Mouse (Mus musculus): Measurements from ENCODE around the gene Nup205. TPM values are rescaled to one million over a fixed set of nuclear protein-coding genes. Genes with fewer than 3 reads are reported as not detected.

Gene Nup205
- polyA plus RNA-seq (2017; shearing (Covaris generic)), result 32.2 TPM

DNA sequence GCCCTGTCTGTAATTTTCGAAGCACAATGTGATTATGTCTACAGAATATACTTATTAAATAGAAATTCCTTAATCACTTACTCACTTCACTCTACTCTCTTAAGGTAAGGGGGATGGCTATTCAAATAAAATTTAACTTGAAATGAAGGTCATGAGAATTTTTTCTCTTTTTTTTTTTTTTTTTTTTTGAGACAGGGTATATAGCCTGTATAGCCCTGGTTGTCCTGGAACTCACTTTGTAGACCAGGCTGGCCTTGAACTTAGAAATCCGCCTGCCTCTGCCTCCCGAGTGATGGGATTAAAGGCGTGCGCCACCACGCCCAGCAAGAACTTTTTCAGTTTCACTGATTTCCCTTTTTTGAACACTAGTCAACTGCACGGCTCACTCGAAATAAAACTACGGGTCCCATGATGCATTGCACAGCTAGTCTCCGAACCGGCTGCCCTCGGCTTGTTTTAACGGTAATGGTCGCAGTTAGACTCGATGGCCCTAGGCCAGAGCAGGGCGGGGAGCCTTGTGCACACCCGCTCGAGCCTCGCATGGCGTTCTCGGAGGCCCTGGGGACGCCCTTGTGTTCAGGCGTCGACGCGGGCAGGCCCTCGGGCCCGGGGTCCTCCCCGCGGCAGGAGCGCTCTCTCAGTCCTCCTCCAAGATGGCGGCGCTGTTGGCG is at the start of gene Nup205:
Nup205 (plus strand) TSS at position 443 of the 671 bp plus-strand sequence.

DNA sequence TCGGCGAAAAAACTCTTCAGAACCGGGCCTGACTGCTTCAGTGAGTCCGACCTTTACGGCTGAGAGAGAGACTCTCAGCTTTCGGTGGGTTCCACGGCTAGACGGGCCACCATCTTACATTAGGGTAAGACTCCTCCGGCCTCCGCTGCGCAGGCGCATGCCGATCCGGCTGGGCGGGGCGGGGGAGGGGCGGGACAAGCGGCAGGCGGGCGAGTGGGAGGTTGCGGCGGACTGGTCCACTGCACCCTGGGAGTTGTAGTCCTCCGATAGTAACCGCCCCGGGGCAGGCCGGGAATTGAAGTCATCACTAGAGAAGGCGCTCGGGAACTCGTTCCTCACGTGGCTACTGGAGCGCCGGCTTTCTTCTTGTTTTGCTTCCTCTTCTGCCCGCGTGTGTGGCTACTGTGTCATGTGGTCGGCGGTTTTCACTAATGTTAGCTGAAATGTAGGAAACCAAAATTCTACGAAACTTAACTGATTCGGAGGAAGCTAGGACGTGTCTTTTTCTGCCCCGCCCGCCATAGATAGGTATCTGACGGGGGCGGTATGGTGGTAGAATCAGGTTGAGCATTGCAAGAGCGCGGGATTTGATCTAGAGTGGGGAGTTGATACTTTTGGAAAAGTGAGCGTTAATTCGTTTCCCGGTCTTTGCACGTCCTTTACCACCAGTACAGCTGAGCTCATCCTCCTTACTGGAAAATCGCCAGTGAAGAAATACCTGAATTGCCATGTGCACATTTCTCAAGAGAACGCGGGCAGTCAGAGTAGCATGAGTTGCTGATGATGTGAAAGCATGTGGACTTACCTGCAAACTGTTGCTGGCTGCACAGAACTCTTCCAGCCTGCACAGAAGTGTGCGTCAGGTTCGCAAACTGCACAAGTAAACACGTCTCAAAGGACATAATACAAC is 43.4 kb upstream of the Nup205 start, which contains the start of gene Cnot4:
Cnot4 (minus strand) TSS at position 146 of the 910 bp plus-strand sequence.

Other genes with a start within 250 kb of the Nup205 start
- 1.3 TPM for gene Slc23a4, start 189.0 kb upstream of the Nup205 start, polyA plus RNA-seq (2017; shearing (Covaris generic))
- gene Cnot4, start 43.7 kb upstream of the Nup205 start, polyA plus RNA-seq (2017; shearing (Covaris generic)), result 57.1 TPM
- gene Slc13a4, start 130.7 kb downstream of the Nup205 start, polyA plus RNA-seq (2017; shearing (Covaris generic)), result 0.11 TPM
- gene Fam180a, start 148.7 kb downstream of the Nup205 start, polyA plus RNA-seq (2017; shearing (Covaris generic)), result not detected